In genomic region chr4:106985899-106986832, GRCm38 (mm10) we compare ENCODE assay signal across 8 mouse cellular contexts.
DNase-seq lines count a peak whose midpoint lies in the region; ATAC-seq and TF ChIP-seq lines count a peak whose summit lies in the region.
"Had no signal": no experiment of that assay in that cellular context is flagged by ENCODE, and none has a peak within 500 bp of the region (broad histone marks: within the 10 kb centered on the region; RNA-seq: fewer than 3 reads in every experiment).

No protein-coding gene starts in this region.

- 17% methylated on average over 15 of the region's 15 CpGs for WGBS in embryonic facial prominence, embryonic 13.5 days
- WGBS in heart, embryonic 11.5 days (ENCODE audit: insufficient replicate concordance): 36% methylated on average over 15 of the region's 15 CpGs
- WGBS in limb, embryonic 10.5 days: 18% methylated on average over 15 of the region's 15 CpGs
- WGBS in neural tube, embryonic 15.5 days: 21% methylated on average over 15 of the region's 15 CpGs
- 60% methylated on average over 15 of the region's 15 CpGs for WGBS in cerebellum, adult 2 months

- no peak for TF ChIP-seq CTCF in cerebellum, adult 2 months (IDR thresholded peaks at IDR 0.05; ENCODE audit: borderline replicate concordance, insufficient read depth, low read depth, low read length)

- peak overlapping the region; percentile 51 for H3K9ac ChIP-seq in embryonic facial prominence, embryonic 13.5 days
- H3K9ac ChIP-seq in heart, embryonic 11.5 days (ENCODE audit: low read depth, low read length): peak overlapping the region; percentile 1; the same call in 1 of the 2 replicates
- H3K9ac ChIP-seq in neural tube, embryonic 15.5 days (replicated peaks): no peak overlapping the region

- no peaks in the 10 kb centered on the region for H3K9me3 ChIP-seq in embryonic facial prominence, embryonic 13.5 days
- no peaks in the 10 kb centered on the region for H3K9me3 ChIP-seq in heart, embryonic 11.5 days (replicated peaks; ENCODE audit: control insufficient read depth, low read length)
- no peaks in the 10 kb centered on the region for H3K9me3 ChIP-seq in limb, embryonic 10.5 days (replicated peaks)
- no peaks in the 10 kb centered on the region for H3K9me3 ChIP-seq in neural tube, embryonic 15.5 days (replicated peaks)

- no peak overlapping the region for H3K4me3 ChIP-seq in embryonic facial prominence, embryonic 13.5 days
- H3K4me3 ChIP-seq in heart, embryonic 11.5 days (ENCODE audit: low read depth, low read length): no peak overlapping the region
- H3K4me3 ChIP-seq in limb, embryonic 10.5 days: peak overlapping the region; percentile 20; the same call in 1 of the 2 replicates
- no peak overlapping the region for H3K4me3 ChIP-seq in neural tube, embryonic 15.5 days (replicated peaks)
- no peak overlapping the region for H3K4me3 ChIP-seq in cerebellum, adult 2 months (replicated peaks; ENCODE audit: insufficient read depth, low read depth, low read length)

- peak overlapping the region; percentile 66 for H3K27ac ChIP-seq in embryonic facial prominence, embryonic 13.5 days
- peak overlapping the region; percentile 51 for H3K27ac ChIP-seq in heart, embryonic 11.5 days (ENCODE audit: low read depth, low read length)
- peak overlapping the region; percentile 72 for H3K27ac ChIP-seq in limb, embryonic 10.5 days
- H3K27ac ChIP-seq in neural tube, embryonic 15.5 days (replicated peaks): peak overlapping the region; percentile 41
- H3K27ac ChIP-seq in cerebellum, adult 2 months (ENCODE audit: insufficient read depth, low read length): no peak overlapping the region; the same call in 1 of the 2 replicates
- H3K27ac ChIP-seq: macrophage had no signal

- TF ChIP-seq POLR2A in cerebellum, adult 2 months (IDR thresholded peaks at IDR 0.05; ENCODE audit: borderline replicate concordance, insufficient read depth, low read length): no peak

- H3K4me1 ChIP-seq in embryonic facial prominence, embryonic 13.5 days: peaks cover 90% of the 10 kb centered on the region
- peaks cover 36% of the 10 kb centered on the region for H3K4me1 ChIP-seq in heart, embryonic 11.5 days (ENCODE audit: control insufficient read depth, insufficient read depth, low read length)
- peaks cover 88% of the 10 kb centered on the region for H3K4me1 ChIP-seq in limb, embryonic 10.5 days
- peaks cover 85% of the 10 kb centered on the region for H3K4me1 ChIP-seq in neural tube, embryonic 15.5 days
- H3K4me1 ChIP-seq in cerebellum, adult 2 months (ENCODE audit: control insufficient read depth, insufficient read depth, low read length): peaks cover 47% of the 10 kb centered on the region

- DNase-seq in limb, embryonic 10.5 days (ENCODE audit: low spot score): peak; percentile 65
- DNase-seq in thymus, postnatal 0 days (ENCODE audit: low spot score): no peak
- DNase-seq in urinary bladder, postnatal 4 days (ENCODE audit: low spot score in 2 of 2): no peak
- no peak for DNase-seq in cerebellum, adult 2 months

- H3K36me3 ChIP-seq in embryonic facial prominence, embryonic 13.5 days: no peaks in the 10 kb centered on the region
- H3K36me3 ChIP-seq in heart, embryonic 11.5 days (ENCODE audit: control insufficient read depth, insufficient read depth, low read length): no peaks in the 10 kb centered on the region
- peaks cover 61% of the 10 kb centered on the region for H3K36me3 ChIP-seq in limb, embryonic 10.5 days
- no peaks in the 10 kb centered on the region for H3K36me3 ChIP-seq in neural tube, embryonic 15.5 days

- no peak for ATAC-seq in embryonic facial prominence, embryonic 13.5 days (ENCODE audit: insufficient number of reproducible peaks, insufficient read depth, low FRiP score, low TSS enrichment, low read depth)
- ATAC-seq in heart, embryonic 11.5 days (replicated peaks; ENCODE audit: insufficient number of reproducible peaks, low FRiP score, low TSS enrichment): peak; percentile 16; the same call in 1 of the 2 replicates
- ATAC-seq in neural tube, embryonic 15.5 days (ENCODE audit: low FRiP score): no peak

- peak overlapping the region; percentile 5; the same call in 1 of the 2 replicates for H3K4me2 ChIP-seq in embryonic facial prominence, embryonic 13.5 days
- H3K4me2 ChIP-seq in heart, embryonic 11.5 days: no peak overlapping the region
- no peak overlapping the region for H3K4me2 ChIP-seq in neural tube, embryonic 15.5 days

- no peaks in the 10 kb centered on the region for H3K27me3 ChIP-seq in embryonic facial prominence, embryonic 13.5 days
- H3K27me3 ChIP-seq in heart, embryonic 11.5 days (ENCODE audit: control insufficient read depth, insufficient read depth, low read length): no peaks in the 10 kb centered on the region
- no peaks in the 10 kb centered on the region for H3K27me3 ChIP-seq in limb, embryonic 10.5 days (ENCODE audit: low read depth, poor library complexity, severe bottlenecking)
- H3K27me3 ChIP-seq in neural tube, embryonic 15.5 days (replicated peaks): no peaks in the 10 kb centered on the region
- H3K27me3 ChIP-seq in cerebellum, adult 2 months (ENCODE audit: control insufficient read depth, insufficient read depth, low read length): no peaks in the 10 kb centered on the region
